Mouse (Mus musculus) stomach, postnatal 0 days (tissue): Measurements from ENCODE around the gene Ltb.

Experiments used
- CTCF ChIP-seq: IDR thresholded peaks from 2 replicates; pipeline ENCODE4 v1.5.1; 2016; ENCODE audit warnings: antibody characterized with exemption, low read depth, mild to moderate bottlenecking, moderate library complexity
- EP300 ChIP-seq: optimal IDR thresholded peaks from 2 replicates; pipeline ENCODE3; 2016; ENCODE audit warnings: antibody characterized with exemption

DNA sequence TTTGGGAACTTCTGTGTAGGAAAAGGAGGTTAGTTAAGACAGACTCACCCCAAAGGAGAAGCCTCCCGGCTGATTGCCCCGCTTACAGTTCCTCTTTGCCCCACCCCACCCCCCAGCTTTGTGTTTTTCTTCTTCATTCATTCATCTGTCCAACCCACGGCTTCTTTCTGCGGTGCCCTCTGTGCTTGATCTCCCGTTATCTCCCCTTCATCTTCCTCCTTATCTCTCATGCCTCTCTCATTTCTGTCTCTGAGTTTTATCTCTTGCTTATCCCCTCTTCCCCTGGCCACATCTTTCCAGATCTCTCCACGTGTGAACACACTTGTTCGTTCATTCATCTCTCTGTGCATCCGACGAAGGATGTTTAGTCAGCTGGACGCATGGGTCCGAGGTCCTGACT, 6.9 kb downstream of the Ltb start:
- no peak for TF ChIP-seq EP300
- no peak for TF ChIP-seq CTCF
